In genomic region chr8:11116534-11116933, GRCm38 (mm10) we compare ENCODE assay signal across 16 mouse cellular contexts.
DNase-seq lines count a peak whose midpoint lies in the region; ATAC-seq and TF ChIP-seq lines count a peak whose summit lies in the region.
"Had no signal": no experiment of that assay in that cellular context is flagged by ENCODE, and none has a peak within 500 bp of the region (broad histone marks: within the 10 kb centered on the region; RNA-seq: fewer than 3 reads in every experiment).

No protein-coding gene starts in this region.

- no peak for TF ChIP-seq POLR2A in thymus, adult 2 months (IDR thresholded peaks at IDR 0.05; ENCODE audit: control insufficient read depth, extremely low read depth, insufficient read depth, low read length, poor library complexity)

- no peak for TF ChIP-seq CTCF in thymus, adult 2 months (IDR thresholded peaks at IDR 0.05; ENCODE audit: borderline replicate concordance, control insufficient read depth, extremely low read depth, insufficient read depth, low read length, poor library complexity)

- no peak overlapping the region for H3K9ac ChIP-seq in heart, embryonic 11.5 days (ENCODE audit: low read depth, low read length)
- H3K9ac ChIP-seq in liver, embryonic 11.5 days (ENCODE audit: low read depth, low read length), result no peak overlapping the region
- H3K9ac ChIP-seq: embryonic facial prominence, embryonic 12.5 days; midbrain, embryonic 13.5 days; neural tube, embryonic 12.5 days had no signal

- 67% methylated on average over 5 of the region's 5 CpGs for WGBS in heart, embryonic 11.5 days (ENCODE audit: insufficient replicate concordance)
- 59% methylated on average over 5 of the region's 5 CpGs for WGBS in liver, embryonic 11.5 days
- 60% methylated on average over 5 of the region's 5 CpGs for WGBS in thymus, adult 2 months

- H3K4me1 ChIP-seq in heart, embryonic 11.5 days (ENCODE audit: control insufficient read depth, insufficient read depth, low read length), result no peaks in the 10 kb centered on the region
- H3K4me1 ChIP-seq in liver, embryonic 11.5 days (replicated peaks; ENCODE audit: control insufficient read depth, insufficient read depth, low read length), result peaks cover 5% of the 10 kb centered on the region; the same call in 1 of the 2 replicates
- no peaks in the 10 kb centered on the region for H3K4me1 ChIP-seq in thymus, adult 2 months (replicated peaks; ENCODE audit: control insufficient read depth, insufficient read depth, low read length)
- H3K4me1 ChIP-seq: neural tube, embryonic 12.5 days had no signal

- H3K27me3 ChIP-seq in heart, embryonic 11.5 days (ENCODE audit: control insufficient read depth, insufficient read depth, low read length), result no peaks in the 10 kb centered on the region
- H3K27me3 ChIP-seq in liver, embryonic 11.5 days (replicated peaks; ENCODE audit: control insufficient read depth, insufficient read depth, low read length), result no peaks in the 10 kb centered on the region
- H3K27me3 ChIP-seq in thymus, adult 2 months (ENCODE audit: control insufficient read depth, insufficient read depth, low read length), result no peaks in the 10 kb centered on the region
- H3K27me3 ChIP-seq: embryonic facial prominence, embryonic 12.5 days; midbrain, embryonic 13.5 days; neural tube, embryonic 12.5 days had no signal

- H3K9me3 ChIP-seq in heart, embryonic 11.5 days (replicated peaks; ENCODE audit: control insufficient read depth, low read length), result no peaks in the 10 kb centered on the region
- no peaks in the 10 kb centered on the region for H3K9me3 ChIP-seq in liver, embryonic 11.5 days (ENCODE audit: control insufficient read depth, low read length)
- H3K9me3 ChIP-seq: embryonic facial prominence, embryonic 12.5 days; midbrain, embryonic 13.5 days; neural tube, embryonic 12.5 days had no signal

- H3K4me3 ChIP-seq in heart, embryonic 11.5 days (ENCODE audit: low read depth, low read length), result no peak overlapping the region
- no peak overlapping the region for H3K4me3 ChIP-seq in liver, embryonic 11.5 days (ENCODE audit: low read depth, low read length)
- H3K4me3 ChIP-seq in thymus, adult 2 months (ENCODE audit: control insufficient read depth, insufficient read depth, low read length), result no peak overlapping the region
- H3K4me3 ChIP-seq: embryonic facial prominence, embryonic 12.5 days; midbrain, embryonic 13.5 days; neural tube, embryonic 12.5 days had no signal

- no peak overlapping the region for H3K27ac ChIP-seq in heart, embryonic 11.5 days (ENCODE audit: low read depth, low read length)
- no peak overlapping the region for H3K27ac ChIP-seq in liver, embryonic 11.5 days (ENCODE audit: low read depth, low read length)
- no peak overlapping the region for H3K27ac ChIP-seq in thymus, adult 2 months (ENCODE audit: control insufficient read depth, insufficient read depth, low read length)
- H3K27ac ChIP-seq: embryonic facial prominence, embryonic 12.5 days; midbrain, embryonic 13.5 days; neural tube, embryonic 12.5 days had no signal

- 0 out of 2 replicates have a peak overlapping the region, but pooled peaks have one; percentile 4 for H3K4me2 ChIP-seq in heart, embryonic 11.5 days
- H3K4me2 ChIP-seq in liver, embryonic 11.5 days, result no peak overlapping the region
- H3K4me2 ChIP-seq: embryonic facial prominence, embryonic 12.5 days; midbrain, embryonic 13.5 days; neural tube, embryonic 12.5 days had no signal

- H3K36me3 ChIP-seq in heart, embryonic 11.5 days (ENCODE audit: control insufficient read depth, insufficient read depth, low read length), result no peaks in the 10 kb centered on the region
- no peaks in the 10 kb centered on the region for H3K36me3 ChIP-seq in liver, embryonic 11.5 days (ENCODE audit: control insufficient read depth, insufficient read depth, low read length)
- H3K36me3 ChIP-seq in thymus, adult 2 months (ENCODE audit: control insufficient read depth, insufficient read depth, low read length), result no peaks in the 10 kb centered on the region
- H3K36me3 ChIP-seq: embryonic facial prominence, embryonic 12.5 days; midbrain, embryonic 13.5 days; neural tube, embryonic 12.5 days had no signal

- DNase-seq in heart, adult 18-20 months, result no peak
- no peak for DNase-seq in liver, embryonic 11.5 days (ENCODE audit: low spot score)
- no peak for DNase-seq in liver
- peak; percentile 45 for DNase-seq in brain, adult 2 months (ENCODE audit: low read depth, low spot score)
- DNase-seq in retina, embryonic 14.5 days (ENCODE audit: low spot score), result peak; percentile 61
- no peak for DNase-seq in frontal cortex, postnatal 36 days (ENCODE audit: low spot score in 2 of 2)
- no peak for DNase-seq in thymus, adult 2 months
- DNase-seq: cerebellum, postnatal 14 days; heart, adult 11 months; heart, postnatal 36 days had no signal

- peak; percentile 63; the same call in 1 of the 2 replicates for ATAC-seq in heart, embryonic 11.5 days (replicated peaks; ENCODE audit: insufficient number of reproducible peaks, low FRiP score, low TSS enrichment)
- ATAC-seq in liver, embryonic 11.5 days (replicated peaks; ENCODE audit: low FRiP score), result peak; percentile 49; the same call in 1 of the 2 replicates
- ATAC-seq: CD4-positive, CD25-positive, alpha-beta regulatory T cell, adult 4 months; lung, postnatal 0 days; midbrain, embryonic 13.5 days had no signal

Comparison
In these comparisons a context has a peak if more than half of its experiments do, and no peak if none do; other contexts are left out.
1. DNase-seq: peak in brain, adult 2 months (single experiment) and retina, embryonic 14.5 days (single experiment); none in heart, adult 18-20 months (0 of 2), liver, embryonic 11.5 days (single experiment), liver (single experiment), frontal cortex, postnatal 36 days (0 of 2) and thymus, adult 2 months (single experiment).